Mouse (Mus musculus) right cerebral cortex, postnatal 4 days (tissue): ENCODE measurements around the gene Efemp2.
"Not testable (repeated sequence)": the region's sequence is repeated elsewhere in the genome, so short reads cannot be mapped to it uniquely, and the experiment has no call there.

Experiments
- DNase-seq: peaks from one replicate; pipeline ENCODE4 v3.0.0-alpha.2; 2022

Gene Efemp2

GRCm38 (mm10) chr19:5480016-5480415 is 6.3 kb downstream of the Efemp2 start:
- no peak for DNase-seq

GRCm38 (mm10) chr19:5481398-5481797 is 7.6 kb downstream of the Efemp2 start:
- DNase-seq = no peak

GRCm38 (mm10) chr19:5483386-5484359 is 9.9 kb downstream of the Efemp2 start:
- DNase-seq = no peak

GRCm38 (mm10) chr19:5484496-5484895 is 10.7 kb downstream of the Efemp2 start:
- DNase-seq = no peak

- no peak for DNase-seq
These were observed 11.6 kb downstream of the Efemp2 start for GRCm38 (mm10) chr19:5485371-5485770.

- DNase-seq = no peak
These were observed 12.1 kb downstream of the Efemp2 start for GRCm38 (mm10) chr19:5485821-5486220.

- no peak for DNase-seq
These were observed 12.5 kb downstream of the Efemp2 start for GRCm38 (mm10) chr19:5486286-5486685.

GRCm38 (mm10) chr19:5486771-5487170 is 13.0 kb downstream of the Efemp2 start:
- no peak for DNase-seq

GRCm38 (mm10) chr19:5487768-5488550 is 14.2 kb downstream of the Efemp2 start, which contains the start of gene Mus81:
TSS of gene Mus81 (minus strand) at chr19:5488402.
- DNase-seq = peak; percentile 98

GRCm38 (mm10) chr19:5488878-5489571 is 15.3 kb downstream of the Efemp2 start:
- DNase-seq = peak; percentile 93

GRCm38 (mm10) chr19:5489721-5490120 is 16.0 kb downstream of the Efemp2 start:
- not testable (repeated sequence) for DNase-seq

GRCm38 (mm10) chr19:5490313-5490897 is 16.7 kb downstream of the Efemp2 start, which contains the start of gene Cfl1:
TSS of gene Cfl1 (plus strand) at chr19:5490455.
- DNase-seq = peak; percentile 89

GRCm38 (mm10) chr19:5490898-5491708 is 17.3 kb downstream of the Efemp2 start:
- peak; percentile 66 for DNase-seq

GRCm38 (mm10) chr19:5492641-5493040 is 18.9 kb downstream of the Efemp2 start:
- no peak for DNase-seq

- DNase-seq = not testable (repeated sequence)
These were observed 19.6 kb downstream of the Efemp2 start for GRCm38 (mm10) chr19:5493301-5493721.

- DNase-seq = no peak
These were observed 20.6 kb downstream of the Efemp2 start for GRCm38 (mm10) chr19:5494314-5494713.

- no peak for DNase-seq
These were observed 21.7 kb downstream of the Efemp2 start for GRCm38 (mm10) chr19:5495353-5496051.

GRCm38 (mm10) chr19:5496052-5496370 is 22.3 kb downstream of the Efemp2 start:
- no peak for DNase-seq

- DNase-seq = no peak
These were observed 26.6 kb downstream of the Efemp2 start for GRCm38 (mm10) chr19:5500330-5500875.

GRCm38 (mm10) chr19:5503687-5504086 is 29.9 kb downstream of the Efemp2 start, which contains the start of gene 1700020D05Rik:
TSS of gene 1700020D05Rik (minus strand) at chr19:5503787.
- DNase-seq = no peak
